Mouse (Mus musculus) layer of hippocampus, adult 2 months (tissue): Measurements from ENCODE around the gene Unk. TPM values are rescaled to one million over a fixed set of nuclear protein-coding genes. Genes with fewer than 3 reads are reported as not detected.

ENCODE experiments used
- DNase-seq, 2 experiments: peaks; one replicate each; pipeline ENCODE4 v3.0.0; 2022; ENCODE audit warnings: low spot score in 2 of 2
- H3K27ac ChIP-seq: fragments of 200-600 bp; 2 replicates; pipeline ENCODE4 v1.8.1; 2022
- H3K4me3 ChIP-seq: fragments of 200-600 bp; 2 replicates; pipeline ENCODE4 v1.8.1; 2022; ENCODE audit warnings: mild to moderate bottlenecking
- CTCF ChIP-seq: fragments of 200-600 bp; conservative IDR thresholded peaks from 2 replicates; pipeline ENCODE4 v1.8.1; 2022; ENCODE audit warnings: antibody characterized with exemption, mild to moderate bottlenecking, moderate library complexity
- total RNA-seq, 2 experiments: library from RNA; stranded (reverse); gene quantifications; 2 replicates each; pipeline ENCODE4 v1.2.3; 2021

The Unk gene
- total RNA-seq, 2 experiments from 2014 or later = 26.3 to 30.8 TPM

DNA sequence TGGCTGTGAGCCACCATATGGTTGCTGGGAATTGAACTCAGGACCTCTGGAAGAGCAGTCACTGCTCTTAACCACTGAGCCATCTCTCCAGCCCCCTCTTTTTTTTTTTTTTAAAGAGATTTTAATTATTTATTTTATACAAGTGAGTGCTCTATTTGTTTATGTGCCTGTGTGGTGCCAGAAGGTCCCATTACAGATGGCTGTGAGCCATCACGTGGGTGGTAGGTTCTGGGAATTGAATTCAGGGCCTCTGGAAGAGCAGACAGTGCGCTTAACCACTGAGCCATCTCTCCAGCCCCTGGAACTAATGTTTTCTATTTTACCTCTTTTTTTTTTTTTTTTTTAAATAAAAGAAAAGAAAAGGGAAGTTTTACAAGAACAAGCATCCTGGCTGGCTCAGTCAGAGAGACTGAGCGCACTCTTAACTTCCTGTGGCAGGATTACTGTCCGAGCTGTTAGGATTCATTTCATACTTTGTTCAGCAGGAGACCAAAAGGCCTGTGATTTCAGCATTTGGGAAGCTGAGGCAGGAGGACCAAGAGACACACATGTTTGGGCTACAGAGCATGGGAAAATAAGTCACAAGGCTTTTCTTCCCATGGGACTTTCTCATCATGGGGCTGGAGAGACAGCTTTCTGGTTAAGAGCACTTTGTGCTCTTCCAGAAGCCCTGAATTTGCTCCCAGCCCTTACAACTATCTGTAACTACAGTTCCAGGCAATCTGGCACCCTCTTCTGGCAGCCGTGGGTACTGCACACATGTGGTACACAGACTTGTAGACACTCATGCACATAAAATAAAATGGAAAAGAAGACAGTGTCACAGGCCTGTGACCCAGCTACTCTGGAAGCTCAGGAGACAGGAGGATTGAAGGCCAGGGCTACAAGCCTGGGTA is 66.3 kb downstream of the Unk start:
- no peak overlapping the region for H3K27ac ChIP-seq
- no peak for DNase-seq
- H3K4me3 ChIP-seq = no peak overlapping the region
- TF ChIP-seq CTCF = peak; percentile 72

DNA sequence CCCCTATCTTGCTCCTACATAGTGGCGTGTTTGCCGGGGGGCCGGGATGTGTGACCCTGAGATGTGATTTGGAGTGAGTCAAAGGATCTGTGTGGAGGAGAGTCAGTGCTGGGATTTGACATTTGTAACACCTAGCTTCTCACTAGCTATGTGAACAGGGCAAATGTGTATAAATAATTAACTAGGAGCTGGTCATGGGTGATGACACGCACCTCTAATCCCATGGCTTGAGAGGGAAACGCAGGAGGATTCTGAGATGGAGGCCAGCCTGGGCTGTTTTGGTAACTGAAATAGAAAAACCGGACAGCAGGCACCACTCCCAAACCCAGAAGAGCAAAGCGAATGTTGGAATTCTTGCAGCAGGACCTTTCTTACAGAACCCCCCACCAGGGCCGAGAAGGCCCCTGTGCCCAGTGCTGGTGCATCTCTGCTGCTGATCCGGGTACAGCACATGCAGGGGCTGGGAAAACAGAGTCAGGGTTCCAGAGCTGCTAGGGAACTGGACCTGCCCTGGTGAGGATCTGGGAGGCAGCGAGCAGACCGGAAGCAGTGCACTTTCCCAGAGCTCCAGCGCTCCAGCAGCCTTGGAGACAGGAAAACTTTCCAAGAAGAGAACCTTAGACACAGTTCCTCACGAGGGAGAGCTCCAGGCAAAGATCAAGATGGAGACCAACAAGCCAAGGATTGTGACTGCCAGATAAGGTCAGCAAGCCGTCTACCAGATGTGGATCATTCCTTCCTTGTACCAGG is 68.8 kb downstream of the Unk start:
- DNase-seq = no peak
- Histone ChIP-seq H3K4me3 (no peak overlapping the region), H3K27ac (peak overlapping the region; percentile 11; the same call in 1 of the 2 replicates)
- no peak for TF ChIP-seq CTCF

- no peak overlapping the region for H3K4me3 ChIP-seq
- peak overlapping the region; percentile 11; the same call in 1 of the 2 replicates for H3K27ac ChIP-seq
- no peak for DNase-seq
- no peak for TF ChIP-seq CTCF
Observed at GRCm38 (mm10) chr11:116099462-116099861, 69.3 kb downstream of the Unk start.

- no peak overlapping the region for H3K27ac ChIP-seq
- TF ChIP-seq CTCF = no peak
- DNase-seq = no peak
- no peak overlapping the region for H3K4me3 ChIP-seq
Observed at GRCm38 (mm10) chr11:116100385-116100784, 70.3 kb downstream of the Unk start.

DNA sequence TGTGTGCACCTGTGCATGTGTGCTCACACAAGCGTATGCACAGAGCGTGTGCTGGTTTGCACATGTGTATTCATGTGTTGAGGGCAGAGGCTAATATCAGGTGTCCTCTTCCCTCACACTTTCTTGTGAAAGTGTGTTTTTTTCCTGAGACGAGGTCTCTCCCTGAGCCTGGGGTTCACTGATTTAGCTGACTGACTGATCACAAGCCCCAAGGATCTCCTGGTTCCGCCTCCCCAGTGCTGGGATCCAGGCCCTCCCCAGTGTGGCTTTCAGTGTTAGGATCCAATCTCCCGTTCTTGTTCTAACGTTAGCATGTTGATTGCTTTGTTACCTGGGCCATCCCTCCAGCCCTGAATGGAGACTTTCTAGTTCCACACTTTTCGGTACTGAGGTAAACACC is 70.7 kb downstream of the Unk start:
- TF ChIP-seq CTCF = no peak

DNA sequence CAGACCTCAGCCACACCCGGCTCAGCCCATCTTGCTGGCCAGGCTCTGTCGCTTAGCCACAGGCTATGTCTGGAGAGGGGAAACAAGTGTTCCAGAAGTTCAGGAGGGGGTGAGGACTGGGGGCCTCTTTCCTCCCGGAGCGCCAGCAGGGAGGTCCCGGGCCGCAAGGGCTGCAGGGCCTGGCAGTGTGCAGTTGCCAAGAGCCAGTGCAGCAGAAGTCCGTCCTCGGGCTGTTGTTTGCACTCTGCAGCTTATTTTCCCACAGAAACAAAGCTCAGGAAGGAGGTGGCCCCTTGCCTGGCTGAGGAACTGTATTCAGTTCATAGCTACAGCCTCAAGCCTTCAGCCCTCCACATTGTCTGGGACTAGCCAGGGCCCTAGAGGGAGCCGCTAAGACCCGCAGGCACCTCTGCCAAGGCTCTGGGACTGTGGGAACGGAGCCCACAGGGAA is 71.8 kb downstream of the Unk start:
- TF ChIP-seq CTCF = peak; percentile 20; the same call in 1 of the 2 replicates
- DNase-seq = no peak
- Histone ChIP-seq H3K4me3 (no peak overlapping the region), H3K27ac (peak overlapping the region; percentile 85)

More for the DNA sequence above, 70.7 kb downstream of the Unk start:
- Histone ChIP-seq H3K27ac (peak overlapping the region; percentile 85), H3K4me3 (no peak overlapping the region)
- no peak for DNase-seq

DNA sequence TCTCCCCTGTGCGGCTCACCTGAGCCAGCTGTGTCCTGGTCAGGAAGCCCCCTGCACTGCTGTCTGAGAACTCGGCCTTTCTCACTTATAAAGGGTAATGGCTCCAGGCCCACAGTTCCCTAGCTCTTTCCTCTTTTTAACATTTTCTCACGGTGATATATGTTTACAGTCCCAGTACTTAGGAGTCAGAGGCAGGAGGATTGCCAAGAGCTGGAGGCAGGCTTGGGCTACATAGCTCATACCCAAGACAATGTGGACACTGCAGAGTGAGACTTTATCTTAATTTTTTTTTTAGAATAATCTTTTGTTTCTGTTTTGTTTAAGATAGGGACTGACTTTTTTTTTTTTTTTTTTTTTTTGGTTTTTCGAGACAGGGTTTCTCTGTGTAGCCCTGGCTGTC is 72.3 kb downstream of the Unk start:
- no peak overlapping the region for H3K4me3 ChIP-seq
- TF ChIP-seq CTCF = no peak
- H3K27ac ChIP-seq = peak overlapping the region; percentile 85
- no peak for DNase-seq

DNA sequence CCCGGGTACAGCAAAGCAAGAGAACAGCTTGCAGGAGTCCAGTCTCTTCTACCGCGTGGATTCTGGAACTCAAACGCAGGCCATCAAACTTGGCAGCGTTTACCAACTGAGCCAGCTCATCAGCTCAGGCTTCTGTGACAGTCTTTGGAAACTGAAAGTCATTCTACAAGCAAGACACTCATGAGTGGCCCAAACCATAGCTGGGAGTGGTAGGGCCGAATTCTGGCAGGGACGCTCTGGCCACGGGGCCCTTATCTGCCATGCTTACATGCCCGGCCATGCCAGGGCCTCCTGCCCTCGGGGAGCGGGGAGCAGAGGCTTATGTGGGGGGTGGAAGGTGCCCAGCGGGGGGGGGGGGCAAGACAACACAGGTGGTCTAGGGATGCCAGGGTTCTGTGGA is 73.5 kb downstream of the Unk start:
- Histone ChIP-seq H3K4me3 (no peak overlapping the region), H3K27ac (peak overlapping the region; percentile 77; the same call in 1 of the 2 replicates)
- DNase-seq = no peak
- TF ChIP-seq CTCF = no peak

DNA sequence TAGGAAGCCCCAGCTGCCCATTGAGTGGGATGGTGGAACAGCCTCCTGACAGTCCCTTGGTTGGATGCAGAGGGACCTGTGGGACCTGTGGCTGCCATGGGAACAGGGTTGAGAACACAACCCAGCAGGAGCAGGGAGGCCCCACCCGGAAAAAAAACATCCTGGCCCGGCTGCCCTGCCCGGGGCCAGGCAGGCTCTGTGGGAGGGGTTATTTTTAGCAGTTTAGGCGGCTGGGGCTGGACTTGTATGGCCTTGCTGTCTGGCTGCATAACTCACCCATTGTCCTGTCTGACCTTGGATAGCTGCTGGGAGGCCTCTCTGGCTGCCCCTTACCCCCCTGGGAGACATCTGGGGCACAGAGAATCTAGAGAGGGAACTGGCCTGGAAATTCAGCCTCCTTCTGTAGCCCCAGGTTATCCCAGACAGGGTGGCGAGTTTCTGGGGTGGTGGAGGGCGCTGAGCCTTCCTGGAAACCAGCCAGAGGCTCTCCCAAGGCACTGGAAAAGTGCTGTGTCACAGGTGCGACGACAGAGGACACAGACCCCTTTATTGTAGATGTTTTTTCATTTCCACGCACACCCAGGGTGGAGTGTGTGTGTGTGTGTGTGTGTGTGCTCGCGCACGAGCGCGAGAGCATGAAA is 74.0 kb downstream of the Unk start:
- Histone ChIP-seq H3K27ac (peak overlapping the region; percentile 77), H3K4me3 (no peak overlapping the region)
- DNase-seq = no peak
- TF ChIP-seq CTCF = no peak

DNA sequence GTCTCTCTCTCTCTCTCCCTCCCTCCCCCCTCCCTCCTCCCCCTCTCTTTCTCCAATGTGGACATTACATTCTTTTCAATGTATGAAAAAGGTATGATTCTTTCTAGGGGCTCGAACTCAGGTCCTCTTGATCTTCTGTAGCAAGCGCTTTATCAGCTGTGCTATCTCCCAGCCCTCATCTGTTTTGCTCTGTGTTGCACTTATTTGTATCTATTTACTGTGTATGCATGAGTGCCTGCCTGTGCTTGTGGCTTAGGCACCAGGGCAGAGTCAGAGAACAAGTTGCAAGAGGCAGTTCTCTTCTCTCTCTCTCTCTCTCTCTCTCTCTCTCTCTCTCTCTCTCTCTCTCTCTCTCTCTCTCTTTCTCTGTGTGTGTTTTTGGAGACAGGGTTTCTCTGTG is 74.9 kb downstream of the Unk start:
- Histone ChIP-seq H3K4me3 (no peak overlapping the region), H3K27ac (no peak overlapping the region)
- no peak for DNase-seq
- TF ChIP-seq CTCF = no peak

DNA sequence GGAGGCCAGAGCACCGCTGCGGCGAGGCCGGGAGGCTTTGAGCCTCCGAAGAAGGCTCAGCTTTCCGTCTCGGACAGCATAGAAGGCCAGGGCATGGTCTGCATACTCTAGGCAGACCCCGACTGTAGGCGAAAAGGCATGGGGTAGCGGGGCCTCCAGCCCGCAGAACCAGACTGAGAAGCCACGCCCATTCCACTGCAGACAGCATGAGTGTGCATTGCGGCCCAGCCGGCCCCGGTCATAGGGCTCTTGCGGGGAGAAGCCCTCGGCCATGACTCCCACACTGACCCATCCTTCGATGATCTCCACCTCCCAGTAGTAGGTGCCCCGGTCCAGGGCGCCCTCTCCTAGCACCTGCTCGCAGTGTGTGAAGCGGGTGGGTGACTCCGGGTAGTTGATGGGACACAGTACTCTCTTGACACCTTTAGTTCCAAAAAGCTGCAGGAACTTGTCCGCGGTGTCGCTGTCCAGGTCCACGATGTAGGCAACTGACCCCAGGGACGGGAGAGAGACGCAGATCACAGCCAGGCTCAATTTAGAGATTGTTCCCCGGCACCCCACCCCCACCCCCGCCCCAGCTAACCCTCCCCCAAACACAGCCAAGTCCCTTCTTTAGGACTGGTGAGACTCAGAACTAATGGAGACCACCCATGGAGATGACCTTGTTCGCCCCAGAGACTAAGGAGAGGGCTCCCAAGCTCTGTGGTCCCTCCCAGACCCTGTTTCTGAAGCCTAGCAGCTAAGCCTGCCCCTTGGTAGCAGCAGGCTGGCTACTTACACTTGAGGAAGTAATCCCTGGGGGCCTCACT is 76.2 kb downstream of the Unk start:
- TF ChIP-seq CTCF = no peak

DNA sequence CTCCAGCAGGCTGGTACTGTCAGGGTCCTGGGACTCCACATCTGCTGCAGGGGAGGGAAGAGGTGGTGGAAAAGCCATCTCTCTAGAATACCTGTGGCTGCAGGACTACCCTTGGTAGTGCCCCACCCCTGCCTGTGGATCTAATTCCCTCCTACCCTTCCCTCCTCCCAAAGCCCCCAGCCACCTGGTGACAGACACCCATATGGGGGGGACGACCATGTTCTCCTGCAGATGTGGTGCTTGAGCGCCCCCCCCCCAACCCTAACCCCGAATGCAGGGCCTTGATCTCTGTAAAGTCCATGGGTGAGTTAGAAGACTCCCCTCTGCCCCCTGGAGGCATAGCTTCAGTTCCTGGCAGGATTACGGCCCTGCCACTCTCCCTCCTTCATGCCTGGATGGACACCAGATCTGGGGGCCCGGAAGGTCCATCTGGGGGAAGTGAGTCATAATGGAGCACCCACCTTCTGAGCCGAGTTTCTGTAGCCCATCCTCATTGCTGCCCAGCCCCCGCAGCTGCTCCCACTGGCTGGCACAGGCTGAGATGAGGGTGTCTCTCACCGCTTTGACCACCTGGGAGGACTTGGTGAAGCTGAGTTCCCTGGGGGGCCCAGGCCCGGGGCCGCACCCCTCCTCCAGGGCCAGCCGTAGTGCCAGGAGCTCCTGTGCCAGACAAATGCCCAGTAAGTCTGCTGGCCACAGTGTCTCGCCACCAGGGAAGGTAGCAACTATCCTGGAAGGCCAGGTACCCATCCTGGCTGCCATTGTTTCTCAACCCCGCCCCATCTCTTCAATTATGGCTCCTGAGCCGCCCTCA is 77.0 kb downstream of the Unk start:
- Histone ChIP-seq H3K27ac (peak overlapping the region; percentile 28; the same call in 1 of the 2 replicates), H3K4me3 (no peak overlapping the region)
- no peak for DNase-seq
- peak; percentile 37 for TF ChIP-seq CTCF

More for the DNA sequence above, 76.2 kb downstream of the Unk start:
- no peak overlapping the region for H3K27ac ChIP-seq
- DNase-seq = no peak
- H3K4me3 ChIP-seq = no peak overlapping the region
